ENCODE assay signal across 7 mouse cellular contexts in the genomic region with DNA sequence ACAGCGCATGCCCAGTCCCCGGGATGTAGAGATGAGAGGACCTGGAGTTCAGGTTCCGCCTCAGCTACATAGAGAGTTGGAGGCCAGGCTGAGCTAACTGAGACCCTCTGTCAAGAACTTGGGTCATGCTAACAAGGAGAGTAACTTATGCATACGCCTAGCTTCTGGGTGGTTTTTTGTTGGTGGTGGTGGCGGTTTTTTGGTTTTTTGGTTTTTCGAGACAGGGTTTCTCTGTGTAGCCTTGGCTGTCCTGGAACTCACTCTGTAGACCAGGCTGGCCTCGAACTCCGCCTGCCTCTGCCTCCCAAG. TPM values are rescaled to one million over a fixed set of nuclear protein-coding genes. Genes with fewer than 3 reads are reported as not detected.
DNase-seq lines count a peak whose midpoint lies in the region; ATAC-seq and TF ChIP-seq lines count a peak whose summit lies in the region.
"Not testable (repeated sequence)": the region's sequence is repeated elsewhere in the genome, so short reads cannot be mapped to it uniquely, and the experiment has no call there.

No protein-coding gene starts in this region.

- not testable (repeated sequence) for H3K36me3 ChIP-seq in E14TG2a.4 (ENCODE audit: insufficient read depth, low read length); heart, embryonic 10.5 days; heart, embryonic 13.5 days; heart, embryonic 16.5 days (ENCODE audit: control insufficient read depth, insufficient read depth); liver, embryonic 11.5 days (ENCODE audit: control insufficient read depth, insufficient read depth, low read length); liver, embryonic 14.5 days (replicated peaks; ENCODE audit: control insufficient read depth, insufficient read depth, low read depth)
- peaks cover 13% of the 10 kb centered on the region for H3K36me3 ChIP-seq in megakaryocyte, embryonic 14.5 days (replicated peaks; ENCODE audit: low read length)

- not testable (repeated sequence) for TF ChIP-seq EP300 in liver, embryonic 14.5 days (IDR thresholded peaks at IDR 0.05; ENCODE audit: low read depth)

- TF ChIP-seq CTCF in E14TG2a.4 (conservative IDR thresholded peaks at IDR 0.05; ENCODE audit: low read length); liver, embryonic 14.5 days (IDR thresholded peaks at IDR 0.05; ENCODE audit: low read depth): not testable (repeated sequence)

- not testable (repeated sequence) for H3K9ac ChIP-seq in heart, embryonic 13.5 days; heart, embryonic 16.5 days (ENCODE audit: low read length); liver, embryonic 14.5 days (replicated peaks)
- peak overlapping the region; percentile 17; the same call in 1 of the 2 replicates for H3K9ac ChIP-seq in liver, embryonic 11.5 days (ENCODE audit: low read depth, low read length)

- 86% methylated on average over 8 of the region's 8 CpGs for WGBS in heart, embryonic 10.5 days
- 90% methylated on average over 8 of the region's 8 CpGs for whole genome bisulfite sequencing in heart, embryonic 13.5 days
- WGBS in heart, embryonic 16.5 days: 92% methylated on average over 8 of the region's 8 CpGs
- 83% methylated on average over 8 of the region's 8 CpGs for whole genome bisulfite sequencing in liver, embryonic 11.5 days
- WGBS in liver, embryonic 14.5 days (ENCODE audit: insufficient replicate concordance): 73% methylated on average over 8 of the region's 8 CpGs

- H3K4me3 ChIP-seq in E14TG2a.4 (replicated peaks; ENCODE audit: low read length): 0 out of 2 replicates have a peak overlapping the region, but pooled peaks have one; percentile 3
- not testable (repeated sequence) for H3K4me3 ChIP-seq in heart, embryonic 10.5 days; heart, embryonic 13.5 days; heart, embryonic 16.5 days (ENCODE audit: low read length); liver, embryonic 11.5 days (ENCODE audit: low read depth, low read length); liver, embryonic 14.5 days (ENCODE audit: insufficient read depth in 1 of 2, low read depth in 2 of 2, low read length in 2 of 2)
- peak overlapping the region; percentile 33 for H3K4me3 ChIP-seq in megakaryocyte, embryonic 14.5 days (replicated peaks)

- H3K4me1 ChIP-seq in E14TG2a.4 (replicated peaks; ENCODE audit: low read depth, low read length): peaks cover 26% of the 10 kb centered on the region
- H3K4me1 ChIP-seq in heart, embryonic 10.5 days; heart, embryonic 13.5 days; heart, embryonic 16.5 days (ENCODE audit: control insufficient read depth, insufficient read depth, low read length); liver, embryonic 11.5 days (replicated peaks; ENCODE audit: control insufficient read depth, insufficient read depth, low read length): not testable (repeated sequence)
- peaks cover 8 to 16% of the 10 kb centered on the region in 2 experiments for H3K4me1 ChIP-seq in liver, embryonic 14.5 days (replicated peaks; ENCODE audit: control insufficient read depth in 2 of 2, insufficient read depth in 2 of 2, low read length in 1 of 2)
- H3K4me1 ChIP-seq in megakaryocyte, embryonic 14.5 days: peaks cover 29% of the 10 kb centered on the region

- not testable (repeated sequence) for ATAC-seq in heart, embryonic 13.5 days (ENCODE audit: extremely low read depth, insufficient number of reproducible peaks, low FRiP score, low TSS enrichment); heart, embryonic 16.5 days (replicated peaks; ENCODE audit: extremely low read depth, insufficient read depth, low FRiP score)
- 0 out of 2 replicates have a peak, but pooled peaks have one; percentile 21 for ATAC-seq in liver, embryonic 11.5 days (replicated peaks; ENCODE audit: low FRiP score)
- peak; percentile 24; the same call in 1 of the 2 replicates for ATAC-seq in liver, embryonic 14.5 days (ENCODE audit: insufficient read depth)

- not testable (repeated sequence) for H3K4me2 ChIP-seq in heart, embryonic 13.5 days; heart, embryonic 16.5 days (ENCODE audit: low read depth, low read length); liver, embryonic 11.5 days; liver, embryonic 14.5 days (ENCODE audit: low read depth)

- peak overlapping the region; percentile 69; the same call in 1 of the 2 replicates for H3K27ac ChIP-seq in heart, embryonic 10.5 days
- H3K27ac ChIP-seq in heart, embryonic 13.5 days (replicated peaks): peak overlapping the region; percentile 78
- peak overlapping the region; percentile 68 for H3K27ac ChIP-seq in heart, embryonic 16.5 days (ENCODE audit: low read length)
- H3K27ac ChIP-seq in liver, embryonic 11.5 days (ENCODE audit: low read depth, low read length): peak overlapping the region; percentile 80
- H3K27ac ChIP-seq in liver, embryonic 14.5 days: not testable (repeated sequence)

- not testable (repeated sequence) for H3K9me3 ChIP-seq in E14TG2a.4 (ENCODE audit: low read length); heart, embryonic 10.5 days; heart, embryonic 13.5 days; heart, embryonic 16.5 days (replicated peaks; ENCODE audit: control insufficient read depth, low read length); liver, embryonic 11.5 days (ENCODE audit: control insufficient read depth, low read length); liver, embryonic 14.5 days (ENCODE audit: control insufficient read depth, low read length); megakaryocyte, embryonic 14.5 days

- DNase-seq in heart, embryonic 10.5 days (ENCODE audit: low spot score); liver, embryonic 11.5 days (ENCODE audit: low spot score); liver, embryonic 14.5 days (ENCODE audit: low read depth in 3 of 3, low spot score in 3 of 3): not testable (repeated sequence)

- H3K27me3 ChIP-seq in E14TG2a.4 (ENCODE audit: insufficient read depth, low read length); heart, embryonic 10.5 days (ENCODE audit: insufficient read depth, poor library complexity, severe bottlenecking); heart, embryonic 13.5 days (replicated peaks); heart, embryonic 16.5 days (ENCODE audit: control insufficient read depth, insufficient read depth, low read length); liver, embryonic 11.5 days (replicated peaks; ENCODE audit: control insufficient read depth, insufficient read depth, low read length); liver, embryonic 14.5 days (ENCODE audit: control insufficient read depth, insufficient read depth, low read length); megakaryocyte, embryonic 14.5 days (replicated peaks): not testable (repeated sequence)

RNA-seq across cellular contexts. Expression of a gene that starts 19.8 kb away (rescaled TPM):
- polyA plus RNA-seq in heart, embryonic 10.5 days (2016; fragmentation: Nextera tagmentation; extraction: Ambion mirVana): 53.6 and 69.2 TPM in 2 replicates
- polyA plus RNA-seq in heart, embryonic 13.5 days (2015; fragmentation: Nextera tagmentation; extraction: Ambion mirVana): 32.5 and 33.5 TPM in 2 replicates
- polyA plus RNA-seq in heart, embryonic 16.5 days (2015; fragmentation: Nextera tagmentation; extraction: Ambion mirVana): 32.3 and 32.6 TPM in 2 replicates
- 73.2 and 75.3 TPM in 2 replicates for polyA plus RNA-seq in liver, embryonic 11.5 days (2014; fragmentation: Nextera tagmentation; extraction: Ambion mirVana)
- 24.4 and 31.4 TPM in 2 replicates for polyA plus RNA-seq in liver, embryonic 14.5 days (2012; rRNA removed)
- 24.9 and 27.3 TPM in 2 replicates for polyA plus RNA-seq in liver, embryonic 14.5 days (2014; fragmentation: Nextera tagmentation; extraction: Ambion mirVana)
- polyA plus RNA-seq in megakaryocyte, embryonic 14.5 days (2012; ENCODE audit: insufficient read depth, low replicate concordance): 1.8 and 4.8 TPM in 2 replicates

RNA-seq across cellular contexts. Expression of a gene that starts 45.5 kb away (rescaled TPM):
- 31.6 and 33.1 TPM in 2 replicates for polyA plus RNA-seq in heart, embryonic 10.5 days (2016; fragmentation: Nextera tagmentation; extraction: Ambion mirVana)
- 15.4 and 15.9 TPM in 2 replicates for polyA plus RNA-seq in heart, embryonic 13.5 days (2015; fragmentation: Nextera tagmentation; extraction: Ambion mirVana)
- polyA plus RNA-seq in heart, embryonic 16.5 days (2015; fragmentation: Nextera tagmentation; extraction: Ambion mirVana): 10.5 and 10.8 TPM in 2 replicates
- polyA plus RNA-seq in liver, embryonic 11.5 days (2014; fragmentation: Nextera tagmentation; extraction: Ambion mirVana): 28.2 and 31.6 TPM in 2 replicates
- polyA plus RNA-seq in liver, embryonic 14.5 days (2012; rRNA removed): 4.2 and 6.5 TPM in 2 replicates
- polyA plus RNA-seq in liver, embryonic 14.5 days (2014; fragmentation: Nextera tagmentation; extraction: Ambion mirVana): 12.2 and 12.4 TPM in 2 replicates
- 3.4 and 4.3 TPM in 2 replicates for polyA plus RNA-seq in megakaryocyte, embryonic 14.5 days (2012; ENCODE audit: insufficient read depth, low replicate concordance)
